21 mouse cellular contexts compared by ENCODE assay signal in the genomic region with DNA sequence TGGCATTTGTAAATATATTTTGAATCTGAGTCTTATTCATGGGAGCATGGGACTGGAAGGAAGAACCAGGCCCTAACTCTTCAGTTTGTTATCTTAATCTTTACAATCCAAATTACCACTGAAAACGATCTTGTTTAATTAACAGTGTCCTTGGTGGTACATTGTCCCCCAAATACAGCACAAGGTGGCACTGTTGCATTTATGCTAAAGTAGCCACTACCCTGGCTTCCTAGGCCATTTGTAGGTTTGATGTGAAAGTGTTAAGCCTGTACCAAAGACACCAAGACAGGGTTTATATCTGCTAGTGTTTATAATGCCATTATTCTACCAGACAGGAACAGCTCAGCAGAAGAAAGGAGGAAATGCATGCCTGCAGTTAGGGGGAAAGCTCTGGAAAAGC.
DNase-seq lines count a peak whose midpoint lies in the region; ATAC-seq and TF ChIP-seq lines count a peak whose summit lies in the region.
"Had no signal": no experiment of that assay in that cellular context is flagged by ENCODE, and none has a peak within 500 bp of the region (broad histone marks: within the 10 kb centered on the region; RNA-seq: fewer than 3 reads in every experiment).

No protein-coding gene starts in this region.

- H3K9me3 ChIP-seq in intestine, postnatal 0 days (ENCODE audit: control insufficient read depth) = no peaks in the 10 kb centered on the region
- no peaks in the 10 kb centered on the region for H3K9me3 ChIP-seq in intestine, embryonic 16.5 days (ENCODE audit: control insufficient read depth, low read length)
- H3K9me3 ChIP-seq in lung, postnatal 0 days (ENCODE audit: low read length) = no peaks in the 10 kb centered on the region
- no peaks in the 10 kb centered on the region for H3K9me3 ChIP-seq in stomach, postnatal 0 days (ENCODE audit: control insufficient read depth, low read length)
- no peaks in the 10 kb centered on the region for H3K9me3 ChIP-seq in forebrain, embryonic 12.5 days
- H3K9me3 ChIP-seq: embryonic facial prominence, embryonic 12.5 days; heart, embryonic 15.5 days; hindbrain, embryonic 10.5 days; limb, embryonic 10.5 days had no signal

- WGBS in intestine, postnatal 0 days = 18% methylated on average over 1 of the region's 1 CpGs
- 34% methylated on average over 1 of the region's 1 CpGs for WGBS in intestine, embryonic 16.5 days
- 31% methylated on average over 1 of the region's 1 CpGs for WGBS in lung, postnatal 0 days
- WGBS in stomach, postnatal 0 days = 39% methylated on average over 1 of the region's 1 CpGs
- 57% methylated on average over 1 of the region's 1 CpGs for WGBS in forebrain, embryonic 12.5 days

- no peaks in the 10 kb centered on the region for H3K4me1 ChIP-seq in intestine, postnatal 0 days (replicated peaks; ENCODE audit: control insufficient read depth, insufficient read depth, low read length)
- no peaks in the 10 kb centered on the region for H3K4me1 ChIP-seq in intestine, embryonic 16.5 days (ENCODE audit: control insufficient read depth, insufficient read depth, low read length)
- H3K4me1 ChIP-seq in lung, postnatal 0 days (ENCODE audit: insufficient read depth, low read depth, low read length) = no peaks in the 10 kb centered on the region
- no peaks in the 10 kb centered on the region for H3K4me1 ChIP-seq in stomach, postnatal 0 days (replicated peaks; ENCODE audit: control insufficient read depth, insufficient read depth)
- no peaks in the 10 kb centered on the region for H3K4me1 ChIP-seq in forebrain, embryonic 12.5 days
- H3K4me1 ChIP-seq: embryonic facial prominence, embryonic 12.5 days; heart, embryonic 15.5 days; hindbrain, embryonic 10.5 days; limb, embryonic 10.5 days had no signal

- CTCF ChIA-PET in Patski (lab: Charles Lee) = interaction anchor here (0.9 to 2.6 kb wide), 4 partner anchors 10 to 31 kb away, joined by 3 to 16 read pairs (median 6); no protein-coding TSS in a partner anchor

- TF ChIP-seq EP300 in lung, postnatal 0 days (IDR thresholded peaks at IDR 0.05) = no peak
- no peak for TF ChIP-seq EP300 in stomach, postnatal 0 days (optimal IDR thresholded peaks at IDR 0.05)

- TF ChIP-seq CTCF in intestine, postnatal 0 days (IDR thresholded peaks at IDR 0.05; ENCODE audit: low read depth) = peak; percentile 42
- peak; percentile 31; the same call in 1 of the 2 replicates for TF ChIP-seq CTCF in lung, postnatal 0 days (IDR thresholded peaks at IDR 0.05)
- TF ChIP-seq CTCF in Patski (IDR thresholded peaks at IDR 0.05) = peak; percentile 61
- peak; percentile 54 for TF ChIP-seq CTCF in stomach, postnatal 0 days (IDR thresholded peaks at IDR 0.05; ENCODE audit: low read depth)

- in situ Hi-C loops in Patski (cut with MboI; ENCODE audit: low pct_unique_long_range_greater_than_20kb) = no loop called here

- ATAC-seq in intestine, postnatal 0 days = no peak
- ATAC-seq in intestine, embryonic 16.5 days = no peak
- no peak for ATAC-seq in lung, postnatal 0 days
- ATAC-seq in Patski = peak; percentile 60
- no peak for ATAC-seq in stomach, postnatal 0 days (ENCODE audit: low FRiP score, low TSS enrichment)
- ATAC-seq in forebrain, embryonic 12.5 days (ENCODE audit: low FRiP score) = no peak
- ATAC-seq: hindbrain, embryonic 16.5 days had no signal

- H3K27me3 ChIP-seq in intestine, postnatal 0 days (replicated peaks; ENCODE audit: control insufficient read depth, insufficient read depth, low read length) = no peaks in the 10 kb centered on the region
- no peaks in the 10 kb centered on the region for H3K27me3 ChIP-seq in intestine, embryonic 16.5 days (replicated peaks; ENCODE audit: control insufficient read depth, insufficient read depth, low read length)
- H3K27me3 ChIP-seq in lung, postnatal 0 days (replicated peaks; ENCODE audit: insufficient read depth, low read length) = no peaks in the 10 kb centered on the region
- no peaks in the 10 kb centered on the region for H3K27me3 ChIP-seq in Patski
- no peaks in the 10 kb centered on the region for H3K27me3 ChIP-seq in stomach, postnatal 0 days (ENCODE audit: control insufficient read depth, insufficient read depth, low read length)
- H3K27me3 ChIP-seq in forebrain, embryonic 12.5 days = no peaks in the 10 kb centered on the region
- H3K27me3 ChIP-seq: embryonic facial prominence, embryonic 12.5 days; heart, embryonic 15.5 days had no signal

- no peak overlapping the region for H3K9ac ChIP-seq in intestine, postnatal 0 days (ENCODE audit: low read depth, low read length)
- no peak overlapping the region for H3K9ac ChIP-seq in intestine, embryonic 16.5 days (ENCODE audit: low read depth, low read length)
- H3K9ac ChIP-seq in lung, postnatal 0 days (replicated peaks; ENCODE audit: low read depth) = no peak overlapping the region
- H3K9ac ChIP-seq in stomach, postnatal 0 days (ENCODE audit: low read length) = no peak overlapping the region
- no peak overlapping the region for H3K9ac ChIP-seq in forebrain, embryonic 12.5 days
- H3K9ac ChIP-seq: embryonic facial prominence, embryonic 12.5 days; heart, embryonic 15.5 days had no signal

- DNase-seq in lung, postnatal 0 days (ENCODE audit: low spot score) = no peak
- no peak for DNase-seq in lung, postnatal 10 days
- DNase-seq in Patski (ENCODE audit: low read depth, low spot score) = no peak
- DNase-seq in stomach, postnatal 0 days (ENCODE audit: low spot score) = no peak
- no peak for DNase-seq in right cerebral cortex, postnatal 10 days (ENCODE audit: low spot score in 2 of 2)
- DNase-seq: adrenal gland, postnatal 14 days; cerebellum, adult 9-10 months; gastrocnemius, postnatal 36 days; kidney, adult 11 months; lung, adult 2 months; midbrain, embryonic 14.5 days; right cerebral cortex, postnatal 14 days had no signal

- H3K4me3 ChIP-seq in intestine, postnatal 0 days (ENCODE audit: low read depth, low read length) = no peak overlapping the region
- H3K4me3 ChIP-seq in intestine, embryonic 16.5 days (ENCODE audit: low read length) = no peak overlapping the region
- H3K4me3 ChIP-seq in lung, postnatal 0 days (ENCODE audit: low read depth, low read length) = no peak overlapping the region
- H3K4me3 ChIP-seq in stomach, postnatal 0 days (ENCODE audit: low read depth, low read length) = no peak overlapping the region
- no peak overlapping the region for H3K4me3 ChIP-seq in forebrain, embryonic 12.5 days (replicated peaks)
- H3K4me3 ChIP-seq: embryonic facial prominence, embryonic 12.5 days; heart, embryonic 15.5 days; hindbrain, embryonic 10.5 days; limb, embryonic 10.5 days had no signal

- no peak overlapping the region for H3K4me2 ChIP-seq in intestine, postnatal 0 days (replicated peaks; ENCODE audit: low read depth)
- H3K4me2 ChIP-seq in intestine, embryonic 16.5 days (ENCODE audit: low read depth, low read length) = no peak overlapping the region
- H3K4me2 ChIP-seq in lung, postnatal 0 days (replicated peaks; ENCODE audit: low read depth, low read length) = no peak overlapping the region
- H3K4me2 ChIP-seq in stomach, postnatal 0 days (replicated peaks; ENCODE audit: low read depth) = no peak overlapping the region
- no peak overlapping the region for H3K4me2 ChIP-seq in forebrain, embryonic 12.5 days
- H3K4me2 ChIP-seq: embryonic facial prominence, embryonic 12.5 days; heart, embryonic 15.5 days had no signal

- H3K27ac ChIP-seq in intestine, postnatal 0 days (ENCODE audit: low read depth, low read length) = no peak overlapping the region
- no peak overlapping the region for H3K27ac ChIP-seq in intestine, embryonic 16.5 days (ENCODE audit: low read length)
- H3K27ac ChIP-seq in lung, postnatal 0 days (ENCODE audit: low read length) = no peak overlapping the region
- no peak overlapping the region for H3K27ac ChIP-seq in stomach, postnatal 0 days (replicated peaks)
- no peak overlapping the region for H3K27ac ChIP-seq in forebrain, embryonic 12.5 days
- H3K27ac ChIP-seq: embryonic facial prominence, embryonic 12.5 days; heart, embryonic 15.5 days; hindbrain, embryonic 10.5 days; limb, embryonic 10.5 days; macrophage had no signal

- POLR2A ChIA-PET in Patski (lab: Charles Lee) = no interaction called here

- no peaks in the 10 kb centered on the region for H3K36me3 ChIP-seq in intestine, postnatal 0 days (ENCODE audit: control insufficient read depth, insufficient read depth)
- H3K36me3 ChIP-seq in intestine, embryonic 16.5 days (ENCODE audit: control insufficient read depth, insufficient read depth, low read length) = no peaks in the 10 kb centered on the region
- H3K36me3 ChIP-seq in lung, postnatal 0 days (ENCODE audit: insufficient read depth, low read length) = no peaks in the 10 kb centered on the region
- H3K36me3 ChIP-seq in stomach, postnatal 0 days (ENCODE audit: control insufficient read depth, insufficient read depth, low read length) = no peaks in the 10 kb centered on the region
- no peaks in the 10 kb centered on the region for H3K36me3 ChIP-seq in forebrain, embryonic 12.5 days (replicated peaks)
- H3K36me3 ChIP-seq: embryonic facial prominence, embryonic 12.5 days; heart, embryonic 15.5 days; hindbrain, embryonic 10.5 days; limb, embryonic 10.5 days had no signal
